Mouse (Mus musculus) ES-Bruce4 (cell line): ENCODE measurements around the gene Sipa1l1. TPM values are rescaled to one million over a fixed set of nuclear protein-coding genes. Genes with fewer than 3 reads are reported as not detected.

Experiments used
- H3K27ac ChIP-seq: 2 replicates; pipeline ENCODE4 v1.5.1; 2012; ENCODE audit warnings: low read length, inconsistent platforms; ENCODE audit not compliant: insufficient read depth
- H3K27me3 ChIP-seq: 2 replicates; pipeline ENCODE4 v1.6.1; 2012; ENCODE audit warnings: mild to moderate bottlenecking, low read length, inconsistent platforms; ENCODE audit not compliant: control insufficient read depth, poor library complexity, insufficient read depth, severe bottlenecking
- H3K36me3 ChIP-seq: 2 replicates; pipeline ENCODE4 v1.6.1; 2012; ENCODE audit warnings: inconsistent platforms, mild to moderate bottlenecking, low read length, moderate library complexity; ENCODE audit not compliant: control insufficient read depth, poor library complexity, insufficient read depth, severe bottlenecking
- H3K4me1 ChIP-seq: one replicate; pipeline ENCODE4 v1.8.1; 2011; ENCODE audit warnings: low read length; ENCODE audit not compliant: control insufficient read depth, insufficient read depth
- H3K4me3 ChIP-seq: 2 replicates; pipeline ENCODE4 v1.5.1; 2011; ENCODE audit warnings: low read depth, mild to moderate bottlenecking, low read length
- H3K9ac ChIP-seq: 2 replicates; pipeline ENCODE4 v1.6.1; 2012; ENCODE audit warnings: low read depth, mild to moderate bottlenecking, inconsistent platforms; ENCODE audit not compliant: poor library complexity, severe bottlenecking
- H3K9me3 ChIP-seq: replicated peaks from 2 replicates; pipeline ENCODE4 v1.6.1; 2012; ENCODE audit warnings: mild to moderate bottlenecking, low read length, inconsistent platforms; ENCODE audit not compliant: control insufficient read depth, poor library complexity, insufficient read depth, severe bottlenecking
- CTCF ChIP-seq: IDR thresholded peaks from one replicate; pipeline ENCODE4 v1.8.1; 2011; ENCODE audit warnings: low read depth, low read length
- EP300 ChIP-seq: IDR thresholded peaks from 2 replicates; pipeline ENCODE4 v1.6.1; 2011; ENCODE audit warnings: low read depth, low read length; ENCODE audit not compliant: insufficient read depth
- POLR2A ChIP-seq: IDR thresholded peaks from one replicate; pipeline ENCODE4 v1.8.1; 2011; ENCODE audit warnings: low read length; ENCODE audit not compliant: insufficient read depth
- polyA plus RNA-seq: library from polyadenylated mRNA; stranded (reverse); fragments of >200 nt; gene quantifications from 2 replicates; pipeline ENCODE4 v1.2.4, GENCODE M21; 2011; ENCODE audit warnings: low read depth; ENCODE audit not compliant: missing spikeins, insufficient read depth, insufficient read length

Gene Sipa1l1
- polyA plus RNA-seq, 1 experiment: 44.9 TPM

GRCm38 (mm10) chr12:82220367-82221089 lies 51.4 kb downstream of the Sipa1l1 start:
- no peak overlapping the region for H3K9ac ChIP-seq
- no peak overlapping the region for H3K27ac ChIP-seq

DNA sequence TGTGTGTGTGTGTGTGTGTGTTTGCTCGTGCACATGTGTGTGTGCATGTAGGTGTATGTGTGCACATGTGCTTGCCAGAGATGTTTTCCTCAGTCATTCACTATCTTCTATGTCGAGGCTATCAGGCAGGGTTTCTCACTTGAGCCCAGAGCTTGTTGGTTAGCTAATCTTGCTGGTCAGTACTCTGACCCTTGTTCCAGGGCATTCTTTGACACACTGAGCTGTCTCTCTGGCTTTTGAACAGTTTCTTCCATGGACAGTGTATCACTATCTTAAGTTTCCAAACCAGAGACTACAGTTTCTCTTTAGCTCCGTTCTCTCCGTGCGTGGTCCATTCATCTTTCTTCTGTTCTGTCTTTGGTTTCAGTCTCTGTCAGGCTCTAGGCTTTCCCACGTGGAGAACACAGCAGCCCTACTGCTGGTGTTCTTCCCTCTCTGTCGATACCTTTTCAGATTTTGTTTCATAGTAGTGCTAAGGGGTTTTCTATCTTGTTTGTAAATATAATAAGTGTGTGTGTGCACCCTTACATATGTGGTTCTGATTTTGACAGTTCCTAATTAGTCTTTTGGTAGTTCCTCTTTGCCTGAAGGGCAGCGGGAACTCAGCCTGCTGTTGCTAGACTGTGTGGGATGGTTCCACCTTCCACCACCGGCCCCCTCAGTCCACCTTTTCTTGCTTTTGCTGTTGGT lies 54.2 kb downstream of the Sipa1l1 start:
- H3K9ac ChIP-seq: no peak overlapping the region
- H3K4me1 ChIP-seq: peaks cover 3% of the 10 kb centered on the region
- no peaks in the 10 kb centered on the region for H3K9me3 ChIP-seq
- no peak overlapping the region for H3K4me3 ChIP-seq
- TF ChIP-seq CTCF (no peak), POLR2A (no peak), EP300 (no peak)
- no peaks in the 10 kb centered on the region for H3K36me3 ChIP-seq
- no peak overlapping the region for H3K27ac ChIP-seq
- no peaks in the 10 kb centered on the region for H3K27me3 ChIP-seq

More at GRCm38 (mm10) chr12:82220367-82221089, 51.4 kb downstream of the Sipa1l1 start:
- no peaks in the 10 kb centered on the region for H3K36me3 ChIP-seq
- no peaks in the 10 kb centered on the region for H3K9me3 ChIP-seq
- no peak overlapping the region for H3K4me3 ChIP-seq
- H3K27me3 ChIP-seq: no peaks in the 10 kb centered on the region
- TF ChIP-seq CTCF: no peak
- no peak for TF ChIP-seq POLR2A
- no peak for TF ChIP-seq EP300
- no peaks in the 10 kb centered on the region for H3K4me1 ChIP-seq

GRCm38 (mm10) chr12:82224848-82225247 lies 55.7 kb downstream of the Sipa1l1 start:
- Histone ChIP-seq H3K4me3 (no peak overlapping the region), H3K27me3 (no peaks in the 10 kb centered on the region), H3K9ac (no peak overlapping the region), H3K4me1 (peaks cover 3% of the 10 kb centered on the region), H3K9me3 (no peaks in the 10 kb centered on the region), H3K36me3 (no peaks in the 10 kb centered on the region), H3K27ac (no peak overlapping the region)
- TF ChIP-seq POLR2A (no peak), CTCF (no peak), EP300 (no peak)

- H3K9ac ChIP-seq: no peak overlapping the region
- no peaks in the 10 kb centered on the region for H3K27me3 ChIP-seq
- no peaks in the 10 kb centered on the region for H3K36me3 ChIP-seq
- H3K4me3 ChIP-seq: no peak overlapping the region
- peak overlapping the region; percentile 80; the same call in 1 of the 2 replicates for H3K27ac ChIP-seq
- TF ChIP-seq EP300 (no peak), POLR2A (no peak), CTCF (no peak)
- H3K4me1 ChIP-seq: peaks cover 3% of the 10 kb centered on the region
- no peaks in the 10 kb centered on the region for H3K9me3 ChIP-seq
These were observed 56.2 kb downstream of the Sipa1l1 start for GRCm38 (mm10) chr12:82225278-82225677.

GRCm38 (mm10) chr12:82225751-82226228 lies 56.7 kb downstream of the Sipa1l1 start:
- Histone ChIP-seq H3K27me3 (no peaks in the 10 kb centered on the region), H3K4me3 (no peak overlapping the region), H3K27ac (peak overlapping the region; percentile 80), H3K36me3 (no peaks in the 10 kb centered on the region), H3K9me3 (no peaks in the 10 kb centered on the region), H3K9ac (no peak overlapping the region), H3K4me1 (peaks cover 3% of the 10 kb centered on the region)
- TF ChIP-seq POLR2A (no peak), CTCF (no peak), EP300 (no peak)

DNA sequence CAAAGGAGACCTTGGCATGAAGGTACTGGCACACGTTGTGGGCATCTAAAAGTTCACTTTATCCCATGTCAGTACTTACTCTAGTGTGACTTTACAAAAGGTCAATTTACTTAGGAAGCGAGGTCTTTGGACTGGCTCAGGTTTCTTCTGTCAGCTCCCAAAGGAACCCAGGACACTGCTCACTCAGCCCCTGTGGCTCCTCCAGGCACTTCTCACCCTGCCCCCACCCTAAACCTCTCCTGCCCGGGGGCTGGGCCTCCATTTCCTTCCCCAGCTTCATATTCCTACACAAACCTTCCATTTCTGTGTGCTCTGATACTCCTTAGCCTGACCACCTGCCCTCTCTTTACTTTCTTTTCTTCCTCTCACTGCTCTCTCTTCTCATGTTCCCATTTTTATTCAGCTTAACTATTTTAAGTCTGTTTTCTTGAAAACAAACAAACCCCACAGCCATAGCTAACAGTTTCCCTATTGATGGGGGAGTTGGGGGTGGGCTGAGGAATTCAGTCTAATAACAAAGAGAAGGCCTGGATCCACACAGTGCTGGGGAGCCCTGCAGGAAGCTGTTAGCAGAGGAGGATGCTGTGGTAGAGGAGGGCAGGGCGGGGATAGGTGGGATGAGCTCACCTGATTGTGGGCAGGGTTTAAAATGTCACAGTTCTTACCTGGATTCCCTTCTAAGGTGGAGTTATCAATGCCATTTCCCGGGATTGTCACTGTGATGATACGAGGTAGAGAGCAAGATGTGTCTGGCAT lies 57.4 kb downstream of the Sipa1l1 start:
- Histone ChIP-seq H3K9me3 (no peaks in the 10 kb centered on the region), H3K36me3 (no peaks in the 10 kb centered on the region), H3K27ac (peak overlapping the region; percentile 80), H3K4me1 (peaks cover 3% of the 10 kb centered on the region), H3K27me3 (no peaks in the 10 kb centered on the region), H3K9ac (no peak overlapping the region), H3K4me3 (no peak overlapping the region)
- TF ChIP-seq EP300: 0 out of 2 replicates have a peak, but pooled peaks have one; percentile 52
- TF ChIP-seq POLR2A: no peak
